Mouse (Mus musculus) natural killer cell, adult 2 months (primary cell): ENCODE data around the gene Sox21.

Source experiments
- DNase-seq, 2 experiments: peaks; one replicate each; pipeline ENCODE4 v3.0.0; 2022; ENCODE audit warnings: low spot score in 2 of 2

Sox21 gene

GRCm38 (mm10) chr14:118225061-118225743, 11.6 kb downstream of the Sox21 start:
- DNase-seq = no peak

- no peak for DNase-seq
These were observed 15.9 kb downstream of the Sox21 start for GRCm38 (mm10) chr14:118220885-118221284.

GRCm38 (mm10) chr14:118216826-118217225, 20.0 kb downstream of the Sox21 start:
- no peak for DNase-seq

- DNase-seq = no peak
These were observed 24.5 kb downstream of the Sox21 start for GRCm38 (mm10) chr14:118212188-118212804.

- DNase-seq = no peak
These were observed 27.2 kb downstream of the Sox21 start for GRCm38 (mm10) chr14:118209642-118210041.

GRCm38 (mm10) chr14:118207347-118207746, 29.5 kb downstream of the Sox21 start:
- no peak for DNase-seq

- peak; percentile 9 to 22 for DNase-seq
These were observed 33.8 kb downstream of the Sox21 start for GRCm38 (mm10) chr14:118203031-118203430.

- DNase-seq = no peak
These were observed 34.8 kb downstream of the Sox21 start for GRCm38 (mm10) chr14:118202006-118202405.

- no peak for DNase-seq
These were observed 36.1 kb downstream of the Sox21 start for GRCm38 (mm10) chr14:118200731-118201130.

GRCm38 (mm10) chr14:118197063-118197462, 39.8 kb downstream of the Sox21 start:
- DNase-seq = no peak

- DNase-seq = no peak
These were observed 42.5 kb downstream of the Sox21 start for GRCm38 (mm10) chr14:118194219-118194914.

- DNase-seq = no peak
These were observed 43.2 kb downstream of the Sox21 start for GRCm38 (mm10) chr14:118193663-118194062.

GRCm38 (mm10) chr14:118193001-118193628, 43.7 kb downstream of the Sox21 start:
- no peak for DNase-seq

- DNase-seq = no peak
These were observed 45.4 kb downstream of the Sox21 start for GRCm38 (mm10) chr14:118191442-118191841.
